Mouse (Mus musculus) 3134 (cell line): ENCODE data around the gene Ttyh3.
"Not testable (repeated sequence)": the region's sequence is repeated elsewhere in the genome, so short reads cannot be mapped to it uniquely, and the experiment has no call there.

ENCODE experiments used
- DNase-seq: peaks from one replicate; pipeline ENCODE4 v3.0.0-alpha.2; 2011; ENCODE audit warnings: low spot score; ENCODE audit not compliant: insufficient read length; ENCODE audit errors: extremely low read depth

Gene Ttyh3

GRCm38 (mm10) chr5:140648519-140649100 is at the start of gene Ttyh3:
Gene Ttyh3 (minus strand): TSS chr5:140649031.
- no peak for DNase-seq

GRCm38 (mm10) chr5:140695987-140696386 is 47.2 kb upstream of the Ttyh3 start:
- DNase-seq = no peak

DNA sequence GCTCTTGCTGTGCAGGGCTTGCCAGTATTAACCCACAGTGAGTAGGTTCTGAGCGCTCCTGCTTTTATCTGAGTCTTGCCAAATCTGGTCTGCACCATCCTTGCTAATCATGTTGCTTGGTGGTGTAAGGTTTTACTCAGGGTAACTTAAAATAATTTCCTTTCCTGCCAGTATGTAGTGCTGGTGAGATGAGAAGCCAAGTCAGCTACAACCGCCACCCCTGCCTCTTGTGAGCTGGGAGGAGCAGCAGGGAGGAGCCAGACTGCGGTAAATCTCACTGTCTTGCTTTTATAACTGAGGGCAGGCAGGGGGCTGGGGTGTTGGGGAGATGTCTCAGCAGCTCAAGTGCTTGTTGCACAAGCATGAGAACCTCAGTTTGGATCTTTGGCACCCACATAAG is 39.6 kb upstream of the Ttyh3 start:
- no peak for DNase-seq

DNA sequence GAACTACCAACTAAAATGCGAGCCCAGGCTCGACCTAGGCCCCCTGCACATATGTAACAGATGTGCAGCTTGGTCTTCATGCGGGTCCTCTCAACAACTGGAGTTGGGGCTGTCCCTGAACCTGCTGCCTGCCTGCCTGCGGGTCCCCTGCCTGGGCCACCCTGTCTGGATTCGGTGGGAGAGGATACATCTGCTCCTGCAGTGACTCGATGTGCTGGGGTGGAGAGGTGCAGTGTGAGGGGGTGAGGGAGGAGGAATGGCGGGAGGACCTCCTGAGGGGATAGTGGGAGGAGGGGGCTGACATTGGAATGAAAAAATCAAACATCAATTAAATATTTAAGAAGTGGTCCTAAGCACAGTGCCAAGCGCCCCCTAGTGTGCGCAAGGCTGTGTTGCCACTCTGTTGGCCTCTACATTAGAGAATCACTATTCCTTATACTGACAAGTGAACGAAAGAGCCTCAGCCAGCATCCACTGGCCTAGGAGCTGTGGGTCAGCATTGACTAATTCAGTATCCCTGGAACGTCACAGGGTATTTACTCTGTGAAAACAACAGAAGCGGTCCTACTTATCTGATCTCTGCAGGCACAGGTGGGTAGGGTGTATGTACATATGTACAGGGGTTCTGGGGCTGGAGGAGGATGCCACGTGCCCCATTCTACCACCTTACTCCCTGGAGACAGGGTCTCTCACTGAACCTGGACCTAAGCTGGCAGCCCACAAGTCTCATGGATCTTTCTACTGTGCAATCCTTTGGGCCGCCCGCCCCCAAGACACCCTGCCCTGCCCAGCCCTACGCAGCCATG is 35.7 kb upstream of the Ttyh3 start:
- DNase-seq = no peak

DNA sequence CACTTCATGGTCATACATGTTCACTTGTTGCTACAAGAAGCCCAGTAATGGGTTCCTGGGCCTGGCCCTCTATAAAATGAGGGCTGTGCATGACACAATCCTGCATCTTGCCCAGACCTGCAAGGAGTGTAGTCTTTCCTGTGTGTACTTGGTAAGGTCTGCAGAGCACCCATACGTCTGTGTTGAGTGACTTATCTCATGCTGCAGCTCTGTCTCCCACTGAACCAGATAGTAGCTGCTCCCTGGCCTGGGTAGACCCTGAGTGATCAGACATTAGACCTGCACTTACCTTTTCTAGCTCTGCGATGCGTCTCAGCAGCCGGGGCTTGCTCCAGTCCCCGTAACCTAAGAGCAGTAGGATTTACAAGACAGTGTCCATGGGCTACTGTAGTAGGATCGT is 33.3 kb upstream of the Ttyh3 start:
- no peak for DNase-seq

- DNase-seq = no peak
Observed at GRCm38 (mm10) chr5:140680950-140681349, 32.1 kb upstream of the Ttyh3 start.

DNA sequence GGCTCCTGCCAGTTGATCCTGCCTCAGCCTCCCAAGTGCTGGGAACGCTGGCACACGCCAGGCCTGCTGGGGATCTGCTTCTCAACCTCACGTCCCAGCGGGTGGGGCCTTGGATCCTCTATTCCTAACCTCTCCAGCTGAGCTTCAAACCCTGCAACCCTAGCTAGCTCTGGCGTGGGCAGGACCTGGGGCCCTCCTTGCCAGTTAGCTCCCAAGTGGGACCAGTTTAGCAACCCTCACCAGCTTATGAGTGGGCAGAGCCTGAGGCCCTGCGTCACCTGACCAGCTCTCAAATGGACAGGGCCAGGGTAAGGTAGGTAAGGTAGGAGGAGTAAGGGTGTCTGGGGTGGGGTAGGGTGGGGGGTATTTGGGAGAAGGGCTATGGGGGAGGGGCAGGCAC is 31.2 kb upstream of the Ttyh3 start:
- DNase-seq = no peak

GRCm38 (mm10) chr5:140677137-140677536 is 28.3 kb upstream of the Ttyh3 start:
- no peak for DNase-seq

- no peak for DNase-seq
Observed at GRCm38 (mm10) chr5:140675640-140676039, 26.8 kb upstream of the Ttyh3 start.

DNA sequence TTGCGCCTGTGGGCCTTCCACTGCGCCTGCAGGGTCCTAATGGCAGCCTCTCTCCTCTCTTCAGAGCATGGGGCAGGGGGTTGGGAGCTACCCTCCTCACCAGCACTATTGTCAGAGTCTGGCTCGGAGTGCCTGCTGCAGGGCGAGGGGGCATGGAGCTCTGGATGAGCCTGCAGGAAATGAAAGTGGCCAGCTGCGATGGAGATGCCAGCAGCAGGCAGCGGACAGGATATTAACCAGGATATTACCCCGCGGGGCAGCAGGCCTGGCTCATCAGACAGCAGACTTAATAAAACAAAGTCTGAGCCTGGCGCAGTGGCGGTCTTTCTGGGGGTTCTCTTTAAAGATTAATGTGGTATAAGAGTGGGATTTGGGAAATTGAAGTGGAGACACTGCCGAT is 26.2 kb upstream of the Ttyh3 start:
- no peak for DNase-seq

GRCm38 (mm10) chr5:140674036-140674435 is 25.2 kb upstream of the Ttyh3 start:
- no peak for DNase-seq

- DNase-seq = not testable (repeated sequence)
Observed at GRCm38 (mm10) chr5:140672603-140673002, 23.8 kb upstream of the Ttyh3 start.

DNA sequence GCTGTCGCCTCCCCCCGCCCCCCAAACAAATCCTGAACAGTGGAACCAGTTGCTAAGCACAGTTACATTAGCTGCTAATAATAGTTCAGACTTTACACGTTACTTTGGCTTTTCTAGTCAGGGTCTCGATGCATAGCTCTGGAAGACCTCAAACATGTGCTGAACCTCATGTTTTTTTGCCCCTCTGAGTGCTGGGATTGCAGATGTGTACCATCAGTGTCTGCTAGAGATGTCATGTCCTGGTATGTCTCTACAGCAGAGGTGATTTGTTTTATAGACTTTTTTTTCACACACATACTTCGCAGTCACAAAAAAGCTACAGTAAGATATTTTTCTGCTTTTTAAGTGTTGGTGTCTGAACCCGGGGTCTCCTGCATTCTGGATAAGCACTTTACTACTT is 23.3 kb upstream of the Ttyh3 start:
- DNase-seq = no peak

- no peak for DNase-seq
Observed at GRCm38 (mm10) chr5:140663621-140664180, 14.9 kb upstream of the Ttyh3 start.

- DNase-seq = no peak
Observed at GRCm38 (mm10) chr5:140662741-140663592, 14.1 kb upstream of the Ttyh3 start.

DNA sequence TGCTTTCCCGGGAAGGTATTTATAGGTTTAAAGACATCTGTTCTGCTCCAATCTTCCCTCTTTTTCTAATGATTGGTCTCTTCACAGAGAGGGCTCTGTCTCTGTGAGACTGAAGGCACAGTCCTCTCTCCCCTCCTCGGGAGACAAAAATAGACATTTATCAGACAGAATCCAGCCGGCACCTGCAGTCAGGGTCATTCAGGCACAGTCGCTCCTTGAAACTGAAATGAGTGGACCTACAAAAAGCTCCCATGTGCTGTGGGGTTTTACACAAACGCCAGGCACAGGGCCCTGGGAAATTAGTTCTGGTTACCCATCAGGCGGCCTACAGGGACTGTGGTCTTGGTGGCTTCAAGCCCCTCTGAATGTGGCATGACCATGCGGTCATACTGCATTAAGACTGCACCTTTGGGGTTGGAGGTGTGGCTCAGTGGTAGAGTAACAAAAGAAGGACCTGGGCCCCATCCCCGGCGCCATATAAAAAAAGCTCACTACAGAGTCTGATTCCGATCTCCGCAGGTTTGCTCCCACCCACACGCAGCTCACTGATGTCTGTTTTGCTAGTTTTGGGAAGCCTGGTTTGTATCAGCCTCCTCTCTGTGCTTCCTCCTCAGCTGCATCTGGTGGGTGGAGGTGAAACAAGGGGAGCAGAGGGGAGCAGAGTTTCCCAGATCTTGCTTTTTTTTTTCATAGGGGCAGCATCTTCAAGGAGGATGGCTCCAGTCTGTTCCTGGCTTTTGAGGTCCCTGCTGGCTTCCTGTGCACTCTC is 13.2 kb upstream of the Ttyh3 start:
- DNase-seq = no peak

DNA sequence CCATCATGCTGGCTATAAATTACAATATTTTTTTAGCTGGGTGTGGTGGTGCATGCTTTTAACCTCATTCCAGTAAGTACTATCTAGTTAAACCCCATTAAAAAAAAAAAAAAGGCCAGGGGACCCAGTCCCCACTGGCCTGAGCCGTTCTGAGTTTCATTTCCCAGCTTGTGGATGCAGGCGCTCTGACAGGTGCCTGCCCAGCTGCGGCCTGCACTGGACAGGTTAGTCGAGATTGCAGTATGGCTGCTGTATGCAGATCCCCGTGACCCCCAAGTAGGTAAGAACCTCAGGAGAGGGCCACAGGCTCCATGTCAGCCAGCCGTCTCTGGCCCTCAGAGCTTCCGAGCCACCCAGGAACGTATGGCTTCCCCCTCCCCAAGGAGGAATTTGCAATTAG is 12.6 kb upstream of the Ttyh3 start:
- no peak for DNase-seq

- DNase-seq = no peak
Observed at GRCm38 (mm10) chr5:140660398-140660797, 11.6 kb upstream of the Ttyh3 start.

GRCm38 (mm10) chr5:140659607-140660272 is 10.9 kb upstream of the Ttyh3 start:
- DNase-seq = no peak
